Mouse (Mus musculus): ENCODE measurements around the gene Zfp583. TPM values are rescaled to one million over a fixed set of nuclear protein-coding genes. Genes with fewer than 3 reads are reported as not detected.
"Not testable (repeated sequence)": the region's sequence is repeated elsewhere in the genome, so short reads cannot be mapped to it uniquely, and the experiment has no call there.

Zfp583 gene
- polyA plus RNA-seq, 1 experiment from 2014 or later: 6.9 TPM

DNA sequence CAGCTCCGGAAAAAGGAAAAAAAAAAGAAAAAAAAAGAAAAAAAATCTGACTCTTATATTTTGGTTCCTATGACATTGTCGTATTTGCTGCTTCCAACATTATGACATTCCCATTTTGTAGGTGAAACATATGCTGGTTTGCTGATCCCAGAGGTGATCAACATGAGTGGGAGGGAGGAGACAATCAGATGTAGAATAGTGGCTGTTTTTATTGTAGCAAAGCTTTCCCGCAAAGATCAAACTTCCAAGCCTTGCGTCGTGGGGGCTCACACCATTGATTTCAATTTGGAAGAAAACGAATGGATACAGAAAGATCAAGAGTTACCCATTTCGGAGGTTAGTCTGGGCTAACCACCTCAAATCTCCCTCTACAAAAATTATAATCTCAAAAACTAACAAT is 30.7 kb upstream of the Zfp583 start:
- 21% methylated on average over 7 of the region's 7 CpGs for WGBS
- H3K27me3 ChIP-seq (ENCODE audit: control insufficient read depth, insufficient read depth, low read depth, low read length): no peaks in the 10 kb centered on the region
- H3K9me3 ChIP-seq (ENCODE audit: control insufficient read depth, low read length): no peaks in the 10 kb centered on the region
- peak overlapping the region; percentile 76 for H3K27ac ChIP-seq (ENCODE audit: low read length)
- ATAC-seq (ENCODE audit: low read depth): no peak
- H3K4me1 ChIP-seq (replicated peaks; ENCODE audit: control insufficient read depth, insufficient read depth, low read length): peaks cover 9% of the 10 kb centered on the region
- peak overlapping the region; percentile 65 for H3K4me3 ChIP-seq (ENCODE audit: low read length)
- no peaks in the 10 kb centered on the region for H3K36me3 ChIP-seq (ENCODE audit: control insufficient read depth, insufficient read depth, low read length)
- H3K4me2 ChIP-seq (ENCODE audit: low read depth, low read length): peak overlapping the region; percentile 70
- peak overlapping the region; percentile 67 for H3K9ac ChIP-seq (ENCODE audit: low read length)

DNA sequence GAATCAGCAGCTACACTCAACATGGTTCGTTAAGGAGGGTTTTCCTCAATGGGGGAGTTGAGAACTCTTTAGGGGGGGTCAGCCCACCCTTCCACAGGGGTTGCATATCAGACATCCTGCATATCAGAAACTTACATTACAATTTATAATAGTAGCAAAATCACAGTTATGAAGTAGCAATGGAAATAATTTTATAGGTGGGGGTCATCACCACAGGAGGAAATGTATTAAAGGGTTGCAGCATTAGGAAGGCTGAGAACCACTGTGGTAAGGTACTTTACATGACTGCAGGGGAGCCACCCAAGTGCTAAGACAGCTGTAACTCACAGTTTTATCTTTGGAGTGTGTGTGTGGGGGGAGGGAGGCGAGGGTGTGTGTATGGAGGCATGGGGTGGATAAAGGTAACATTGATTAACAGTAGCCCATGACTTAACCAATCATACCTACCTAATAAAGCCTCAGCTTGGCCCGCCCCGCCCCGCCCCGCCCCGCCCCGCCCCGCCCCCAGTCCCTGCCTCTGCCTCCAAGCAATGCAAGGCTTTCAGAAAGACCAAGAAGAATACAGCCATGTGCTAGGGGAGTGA is 29.5 kb upstream of the Zfp583 start:
- 15% methylated on average over 8 of the region's 9 CpGs for whole genome bisulfite sequencing
- no peak overlapping the region for H3K4me3 ChIP-seq (ENCODE audit: low read length)
- H3K36me3 ChIP-seq (ENCODE audit: control insufficient read depth, insufficient read depth, low read length): no peaks in the 10 kb centered on the region
- H3K4me1 ChIP-seq (replicated peaks; ENCODE audit: control insufficient read depth, insufficient read depth, low read length): peaks cover 9% of the 10 kb centered on the region
- H3K9ac ChIP-seq (ENCODE audit: low read length): no peak overlapping the region
- H3K27ac ChIP-seq (ENCODE audit: low read length): no peak overlapping the region
- no peaks in the 10 kb centered on the region for H3K27me3 ChIP-seq (ENCODE audit: control insufficient read depth, insufficient read depth, low read depth, low read length)
- no peak overlapping the region for H3K4me2 ChIP-seq (ENCODE audit: low read depth, low read length)
- no peaks in the 10 kb centered on the region for H3K9me3 ChIP-seq (ENCODE audit: control insufficient read depth, low read length)
- ATAC-seq (ENCODE audit: low read depth): no peak

DNA sequence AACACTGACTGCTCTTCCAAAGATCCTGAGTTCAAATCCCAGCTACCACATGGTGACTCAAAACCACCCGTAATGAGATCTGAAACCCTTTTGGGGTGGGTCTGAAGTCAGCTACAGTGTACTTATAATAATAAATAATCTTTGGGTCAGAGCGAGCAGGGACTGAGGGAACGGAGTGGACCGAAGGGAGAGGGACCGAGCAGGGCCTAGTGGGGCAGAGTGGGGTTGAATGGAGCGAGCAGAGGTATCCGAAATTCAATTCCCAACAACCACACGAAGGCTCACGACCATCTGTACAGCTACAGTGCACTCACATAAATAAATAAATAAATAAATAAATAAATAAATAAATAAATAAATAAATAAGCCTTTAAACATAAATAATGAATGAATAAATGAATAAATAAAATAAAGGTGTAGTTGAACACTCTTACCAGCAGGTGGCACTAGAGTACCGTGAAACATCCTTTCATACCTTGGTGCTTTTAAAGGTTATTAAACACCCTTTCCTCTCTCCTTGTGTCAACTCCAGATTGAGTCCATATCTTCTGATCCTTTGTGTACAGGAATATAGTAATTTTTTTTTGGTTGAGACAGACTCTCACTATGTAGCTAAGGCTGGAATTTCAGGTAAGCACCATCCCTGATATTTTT is 28.0 kb upstream of the Zfp583 start:
- Histone ChIP-seq H3K4me3 (ENCODE audit: low read length) (no peak overlapping the region), H3K27me3 (ENCODE audit: control insufficient read depth, insufficient read depth, low read depth, low read length) (no peaks in the 10 kb centered on the region), H3K9me3 (ENCODE audit: control insufficient read depth, low read length) (no peaks in the 10 kb centered on the region), H3K4me1 (replicated peaks; ENCODE audit: control insufficient read depth, insufficient read depth, low read length) (peaks cover 5% of the 10 kb centered on the region), H3K9ac (ENCODE audit: low read length) (no peak overlapping the region), H3K36me3 (ENCODE audit: control insufficient read depth, insufficient read depth, low read length) (no peaks in the 10 kb centered on the region), H3K4me2 (ENCODE audit: low read depth, low read length) (no peak overlapping the region), H3K27ac (ENCODE audit: low read length) (no peak overlapping the region)
- 52% methylated on average over 10 of the region's 10 CpGs for WGBS
- ATAC-seq (ENCODE audit: low read depth): no peak

DNA sequence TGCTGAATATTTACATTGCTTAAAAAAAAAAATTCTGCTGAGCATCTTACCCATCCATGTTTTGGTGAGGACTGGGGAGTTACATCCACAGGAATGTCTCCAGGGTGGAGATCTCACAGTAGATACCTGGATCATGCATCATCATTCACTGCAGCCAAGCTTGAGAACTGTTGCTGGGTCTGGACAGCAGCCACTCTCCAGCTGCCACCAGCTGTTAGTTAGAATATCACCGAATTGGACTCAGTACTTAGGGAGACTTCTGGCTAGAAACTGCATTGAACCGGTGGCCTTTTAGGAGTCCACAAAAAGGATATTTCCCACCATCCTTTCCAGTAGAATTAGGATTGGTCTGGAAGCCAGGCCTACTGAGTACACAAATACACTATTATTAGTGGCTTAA is 27.0 kb upstream of the Zfp583 start:
- no peak for ATAC-seq (ENCODE audit: low read depth)
- Histone ChIP-seq H3K4me3 (ENCODE audit: low read length) (no peak overlapping the region), H3K27me3 (ENCODE audit: control insufficient read depth, insufficient read depth, low read depth, low read length) (no peaks in the 10 kb centered on the region), H3K36me3 (ENCODE audit: control insufficient read depth, insufficient read depth, low read length) (no peaks in the 10 kb centered on the region), H3K27ac (ENCODE audit: low read length) (no peak overlapping the region), H3K9ac (ENCODE audit: low read length) (no peak overlapping the region), H3K4me1 (replicated peaks; ENCODE audit: control insufficient read depth, insufficient read depth, low read length) (no peaks in the 10 kb centered on the region), H3K4me2 (ENCODE audit: low read depth, low read length) (no peak overlapping the region), H3K9me3 (ENCODE audit: control insufficient read depth, low read length) (no peaks in the 10 kb centered on the region)
- WGBS: 62% methylated on average over 2 of the region's 2 CpGs

DNA sequence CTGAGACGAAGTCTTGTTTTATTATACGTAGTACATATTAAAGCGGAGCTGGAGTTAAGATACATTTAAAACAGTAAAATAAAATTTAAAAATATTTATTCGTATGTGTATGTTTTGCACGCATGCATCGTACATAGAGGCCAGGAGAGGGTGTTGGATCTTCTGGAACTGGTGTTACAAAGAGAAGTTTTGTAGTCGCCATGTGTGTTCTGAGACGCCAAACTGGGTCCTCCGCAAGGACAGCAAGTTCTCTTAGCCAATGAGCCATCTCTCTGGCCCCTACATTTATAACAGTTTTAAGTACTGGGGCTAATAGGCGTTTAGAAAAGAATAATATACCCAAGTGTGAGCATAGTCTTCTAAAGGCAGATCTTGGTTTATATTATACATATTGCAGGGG is 13.0 kb upstream of the Zfp583 start:
- no peak for ATAC-seq (ENCODE audit: low read depth)
- Histone ChIP-seq H3K27ac (ENCODE audit: low read length) (no peak overlapping the region), H3K4me2 (ENCODE audit: low read depth, low read length) (peak overlapping the region; percentile 52), H3K4me3 (ENCODE audit: low read length) (peak overlapping the region; percentile 71), H3K36me3 (ENCODE audit: control insufficient read depth, insufficient read depth, low read length) (no peaks in the 10 kb centered on the region), H3K27me3 (ENCODE audit: control insufficient read depth, insufficient read depth, low read depth, low read length) (no peaks in the 10 kb centered on the region), H3K4me1 (replicated peaks; ENCODE audit: control insufficient read depth, insufficient read depth, low read length) (no peaks in the 10 kb centered on the region), H3K9ac (ENCODE audit: low read length) (peak overlapping the region; percentile 73), H3K9me3 (ENCODE audit: control insufficient read depth, low read length) (no peaks in the 10 kb centered on the region)
- WGBS: 26% methylated on average over 10 of the region's 10 CpGs

DNA sequence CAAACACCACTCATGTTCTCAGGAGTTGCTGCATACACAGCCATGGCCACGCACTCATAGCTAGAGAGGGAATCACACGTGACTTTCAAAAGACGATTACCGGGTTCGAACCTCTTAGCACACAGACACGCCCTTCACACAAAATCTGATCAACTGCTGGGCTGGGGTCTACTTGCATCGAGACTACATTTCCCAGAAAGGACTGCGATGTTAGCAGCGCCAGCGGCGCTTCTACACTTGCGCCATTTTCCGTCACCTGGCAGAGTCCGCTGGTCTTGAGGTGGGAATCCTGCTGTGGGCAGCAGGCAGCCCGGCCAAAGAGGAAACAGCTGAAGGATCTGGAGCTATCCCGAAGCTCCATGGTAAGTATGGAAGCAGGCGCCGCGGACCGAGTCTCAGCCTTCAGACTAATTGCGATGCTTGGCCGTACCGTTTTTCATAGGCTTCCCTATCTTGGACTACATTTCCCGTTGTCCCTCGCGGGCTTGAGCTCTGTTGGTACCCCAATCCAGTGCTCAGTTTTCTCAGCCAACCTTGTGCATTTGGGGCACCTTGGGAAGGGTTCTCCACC is 12.5 kb upstream of the Zfp583 start, which contains the start of gene Gm3854:
Gene Gm3854 (plus strand): TSS at position 259 of the 571 bp plus-strand sequence.
- WGBS: under 1% methylated on average over 26 of the region's 26 CpGs
- H3K27ac ChIP-seq (ENCODE audit: low read length): no peak within 1 kb of the TSS

DNA sequence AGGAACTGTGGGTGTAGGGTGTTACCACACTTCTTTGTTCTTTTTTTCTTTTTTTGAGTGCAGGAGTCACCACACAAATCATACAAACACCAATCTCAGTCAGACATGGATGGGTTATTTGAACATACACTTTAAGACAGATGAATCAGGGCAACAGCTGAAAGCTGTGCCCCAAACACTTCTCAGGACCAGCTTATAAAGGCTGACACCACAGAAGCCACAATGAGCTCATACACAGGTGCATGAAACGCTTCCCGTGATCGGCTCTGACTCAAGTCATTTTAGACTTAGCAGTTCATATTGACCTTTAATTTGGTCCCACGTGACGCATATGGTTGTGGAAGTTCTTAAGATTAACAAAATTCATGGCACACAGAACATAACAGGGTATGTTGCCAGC is 8.8 kb upstream of the Zfp583 start:
- Histone ChIP-seq H3K4me2 (ENCODE audit: low read depth, low read length) (no peak overlapping the region), H3K4me3 (ENCODE audit: low read length) (no peak overlapping the region), H3K4me1 (replicated peaks; ENCODE audit: control insufficient read depth, insufficient read depth, low read length) (no peaks in the 10 kb centered on the region), H3K27ac (ENCODE audit: low read length) (no peak overlapping the region), H3K36me3 (ENCODE audit: control insufficient read depth, insufficient read depth, low read length) (no peaks in the 10 kb centered on the region), H3K27me3 (ENCODE audit: control insufficient read depth, insufficient read depth, low read depth, low read length) (no peaks in the 10 kb centered on the region), H3K9me3 (ENCODE audit: control insufficient read depth, low read length) (no peaks in the 10 kb centered on the region), H3K9ac (ENCODE audit: low read length) (no peak overlapping the region)
- WGBS: 71% methylated on average over 5 of the region's 5 CpGs
- no peak for ATAC-seq (ENCODE audit: low read depth)

More for the DNA sequence above, 12.5 kb upstream of the Zfp583 start, which contains the start of gene Gm3854:
- no peaks in the 10 kb centered on the region for H3K27me3 ChIP-seq (ENCODE audit: control insufficient read depth, insufficient read depth, low read depth, low read length)
- peak within 1 kb of the TSS; percentile 71 for H3K4me3 ChIP-seq (ENCODE audit: low read length)
- peak within 1 kb of the TSS; percentile 52 for H3K4me2 ChIP-seq (ENCODE audit: low read depth, low read length)
- H3K36me3 ChIP-seq (ENCODE audit: control insufficient read depth, insufficient read depth, low read length): no peaks in the 10 kb centered on the region
- ATAC-seq (ENCODE audit: low read depth): peak; percentile 92
- no peaks in the 10 kb centered on the region for H3K9me3 ChIP-seq (ENCODE audit: control insufficient read depth, low read length)
- H3K9ac ChIP-seq (ENCODE audit: low read length): peak within 1 kb of the TSS; percentile 73
- H3K4me1 ChIP-seq (replicated peaks; ENCODE audit: control insufficient read depth, insufficient read depth, low read length): no peaks in the 10 kb centered on the region

DNA sequence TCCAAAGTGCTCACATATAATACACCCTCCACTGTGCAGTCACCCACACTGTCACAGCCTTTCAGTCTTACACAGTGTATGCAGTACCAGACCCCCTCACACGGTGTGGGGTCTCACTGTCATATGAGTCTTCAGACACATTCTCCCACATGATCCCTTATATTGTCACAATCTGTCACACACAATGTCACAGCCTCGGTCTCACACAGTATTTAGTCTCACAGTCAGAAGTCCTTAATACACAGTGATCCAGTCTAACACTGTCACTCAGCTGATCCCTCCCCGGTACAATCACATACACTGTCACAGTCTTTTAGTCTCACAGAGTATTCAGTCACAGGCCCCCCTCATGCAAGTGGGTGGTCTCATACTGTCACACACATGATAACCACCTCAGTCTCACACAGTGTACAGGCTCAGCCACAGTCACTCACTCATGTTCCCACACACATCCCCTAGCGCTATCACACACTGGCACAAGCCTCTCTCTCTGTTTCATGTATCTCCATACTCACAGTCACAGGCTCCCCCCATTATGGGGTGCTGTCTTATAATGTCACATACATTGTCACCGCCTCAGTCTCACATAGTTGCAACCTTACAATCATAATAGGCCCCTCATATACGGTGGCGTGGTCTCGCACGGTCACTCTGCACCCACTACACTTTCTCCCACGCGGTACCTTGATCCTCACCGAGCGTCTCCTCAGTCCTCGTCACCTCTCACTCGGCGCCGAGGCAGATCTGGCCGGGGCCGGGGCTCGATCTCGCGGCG is 440 bp downstream of the Zfp583 start:
- H3K27ac ChIP-seq (ENCODE audit: low read length): peak overlapping the region; percentile 83
- peak overlapping the region; percentile 62 for H3K4me3 ChIP-seq (ENCODE audit: low read length)
- peak; percentile 77 for ATAC-seq (ENCODE audit: low read depth)
- H3K9me3 ChIP-seq (ENCODE audit: control insufficient read depth, low read length): no peaks in the 10 kb centered on the region
- H3K4me2 ChIP-seq (ENCODE audit: low read depth, low read length): peak overlapping the region; percentile 75
- peak overlapping the region; percentile 84 for H3K9ac ChIP-seq (ENCODE audit: low read length)
- H3K27me3 ChIP-seq (ENCODE audit: control insufficient read depth, insufficient read depth, low read depth, low read length): no peaks in the 10 kb centered on the region
- peaks cover 2% of the 10 kb centered on the region; the same call in 1 of the 2 replicates for H3K36me3 ChIP-seq (ENCODE audit: control insufficient read depth, insufficient read depth, low read length)
- whole genome bisulfite sequencing: 12% methylated on average over 23 of the region's 23 CpGs
- H3K4me1 ChIP-seq (replicated peaks; ENCODE audit: control insufficient read depth, insufficient read depth, low read length): peaks cover 5% of the 10 kb centered on the region; the same call in 1 of the 2 replicates

DNA sequence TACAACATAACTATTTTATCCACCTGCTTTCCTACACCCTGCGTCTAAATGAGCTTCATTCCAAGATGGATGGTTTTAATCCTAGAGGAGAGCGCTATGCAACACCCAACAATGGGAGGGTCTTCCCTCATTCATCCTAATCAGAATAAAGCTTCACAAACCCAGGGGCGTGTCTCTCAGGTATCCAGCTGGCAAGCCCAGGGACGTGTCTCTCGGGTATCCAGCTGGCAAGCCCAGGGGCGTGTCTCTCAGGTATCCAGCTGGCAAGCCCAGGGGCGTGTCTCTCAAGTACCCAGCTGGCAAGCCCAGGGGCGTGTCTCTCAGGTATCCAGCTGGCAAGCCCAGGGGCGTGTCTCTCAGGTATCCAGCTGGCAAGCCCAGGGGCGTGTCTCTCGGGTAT is 30.3 kb downstream of the Zfp583 start:
- H3K36me3 ChIP-seq (ENCODE audit: control insufficient read depth, insufficient read depth, low read length): peaks cover 17% of the 10 kb centered on the region
- H3K4me2 ChIP-seq (ENCODE audit: low read depth, low read length); ATAC-seq (ENCODE audit: low read depth); H3K9ac ChIP-seq (ENCODE audit: low read length); H3K9me3 ChIP-seq (ENCODE audit: control insufficient read depth, low read length); H3K4me3 ChIP-seq (ENCODE audit: low read length); H3K27me3 ChIP-seq (ENCODE audit: control insufficient read depth, insufficient read depth, low read depth, low read length); H3K4me1 ChIP-seq (replicated peaks; ENCODE audit: control insufficient read depth, insufficient read depth, low read length); H3K27ac ChIP-seq (ENCODE audit: low read length): not testable (repeated sequence)
- WGBS: 63% methylated on average over 11 of the region's 11 CpGs

All from lung, embryonic 16.5 days (tissue).